Mouse (Mus musculus) CH12.LX (cell line): Measurements from ENCODE around the gene Hist1h2bj. TPM values are rescaled to one million over a fixed set of nuclear protein-coding genes. Genes with fewer than 3 reads are reported as not detected.

Source experiments
- DNase-seq: peaks from one replicate; pipeline ENCODE4 v3.0.0-alpha.2; 2013; ENCODE audit errors: extremely low read depth
- H3K27ac ChIP-seq: 2 replicates; pipeline ENCODE4 v1.5.1; 2012; ENCODE audit warnings: low read depth, mild to moderate bottlenecking, control low read depth, moderate library complexity; ENCODE audit not compliant: insufficient read depth
- H3K27me3 ChIP-seq: replicated peaks from 2 replicates; pipeline ENCODE3; 2012; ENCODE audit warnings: inconsistent platforms
- H3K36me3 ChIP-seq, 2 experiments: replicated peaks in 1 of 2; 2 replicates each; pipeline versions ENCODE3 to v1.6.1; 2012; ENCODE audit warnings: inconsistent platforms in 1 of 2, low read length in 1 of 2, mild to moderate bottlenecking in 1 of 2, mixed read lengths in 1 of 2, moderate library complexity in 1 of 2; ENCODE audit not compliant: control insufficient read depth in 1 of 2, insufficient read depth in 1 of 2
- H3K4me1 ChIP-seq, 2 experiments: 2 replicates each; pipeline ENCODE4 v1.6.1; 2012; ENCODE audit warnings: inconsistent platforms in 1 of 2, moderate library complexity in 1 of 2; ENCODE audit not compliant: insufficient read depth in 2 of 2, control insufficient read depth in 1 of 2
- H3K4me2 ChIP-seq: 2 replicates; pipeline ENCODE4 v1.6.1; 2012; ENCODE audit warnings: low read depth, mild to moderate bottlenecking, control low read depth; ENCODE audit not compliant: poor library complexity, insufficient read depth, severe bottlenecking
- H3K4me3 ChIP-seq, 3 experiments: fragments of 150-350 bp in 1 of 3; sonication (generic) in 1 of 3; replicated peaks in 1 of 3; 2 replicates each; pipeline versions ENCODE3 to v1.5.1; 2011 to 2012; ENCODE audit warnings: low read depth in 2 of 3, low read length in 2 of 3, mild to moderate bottlenecking in 2 of 3, moderate library complexity in 2 of 3, control low read depth in 1 of 3, improper control_type of control experiment in 1 of 3, inconsistent platforms in 1 of 3, mixed read lengths in 1 of 3; ENCODE audit not compliant: poor library complexity in 1 of 3
- H3K79me2 ChIP-seq: replicated peaks from 2 replicates; pipeline ENCODE4 v1.6.1; 2012; ENCODE audit warnings: mild to moderate bottlenecking, moderate library complexity; ENCODE audit not compliant: control insufficient read depth, poor library complexity, insufficient read depth, severe bottlenecking; ENCODE audit errors: extremely low read depth
- H3K9ac ChIP-seq: 2 replicates; pipeline ENCODE4 v1.6.1; 2012; ENCODE audit warnings: low read depth, mild to moderate bottlenecking, control low read depth, moderate library complexity; ENCODE audit not compliant: insufficient read depth
- H3K9me3 ChIP-seq: replicated peaks from 2 replicates; pipeline ENCODE3; 2012; ENCODE audit warnings: low read length, inconsistent platforms, mixed read lengths
- BHLHE40 ChIP-seq: IDR thresholded peaks from 2 replicates; pipeline ENCODE4 v1.6.1; 2011; ENCODE audit warnings: mild to moderate bottlenecking, low read depth, low read length, improper control_type of control experiment
- CHD1 ChIP-seq: IDR thresholded peaks from 2 replicates; pipeline ENCODE4 v1.6.1; 2012; ENCODE audit warnings: low read depth, low read length, improper control_type of control experiment, inconsistent platforms
- CTCF ChIP-seq, 2 experiments: IDR thresholded peaks in 1 of 2; conservative IDR thresholded peaks in 1 of 2; 2 replicates each; pipeline ENCODE4 v1.5.1; 2011 to 2012; ENCODE audit warnings: low read depth in 2 of 2, low read length in 2 of 2, improper control_type of control experiment in 1 of 2, inconsistent platforms in 1 of 2, mild to moderate bottlenecking in 1 of 2, moderate library complexity in 1 of 2
- E2F4 ChIP-seq: IDR thresholded peaks from 2 replicates; pipeline ENCODE4 v1.6.1; 2011; ENCODE audit warnings: low read depth, low read length, improper control_type of control experiment; ENCODE audit not compliant: insufficient replicate concordance
- ELF1 ChIP-seq: IDR thresholded peaks from 2 replicates; pipeline ENCODE4 v1.6.1; 2014; ENCODE audit warnings: low read depth, mild to moderate bottlenecking, inconsistent platforms, low read length, improper control_type of control experiment
- EP300 ChIP-seq: IDR thresholded peaks from 2 replicates; pipeline ENCODE4 v1.6.1; 2011; ENCODE audit warnings: low read length, improper control_type of control experiment
- GABPA ChIP-seq: IDR thresholded peaks from 2 replicates; pipeline ENCODE4 v1.6.1; 2012; ENCODE audit warnings: low read depth, low read length, improper control_type of control experiment, inconsistent platforms; ENCODE audit not compliant: insufficient replicate concordance
- HCFC1 ChIP-seq: IDR thresholded peaks from 2 replicates; pipeline ENCODE4 v1.6.1; 2012; ENCODE audit warnings: low read depth, mild to moderate bottlenecking, inconsistent platforms, low read length, improper control_type of control experiment
- IRF4 ChIP-seq: IDR thresholded peaks from 2 replicates; pipeline ENCODE4 v1.6.1; 2014; ENCODE audit warnings: low read depth, mild to moderate bottlenecking, inconsistent platforms, low read length, improper control_type of control experiment
- JUN ChIP-seq: IDR thresholded peaks from 2 replicates; pipeline ENCODE4 v1.6.1; 2011; ENCODE audit warnings: low read depth, mild to moderate bottlenecking, low read length, improper control_type of control experiment, moderate library complexity; ENCODE audit not compliant: insufficient read depth
- JUND ChIP-seq: conservative IDR thresholded peaks from 2 replicates; pipeline ENCODE4 v1.6.1; 2011; ENCODE audit warnings: low read depth, low read length, improper control_type of control experiment
- KAT2A ChIP-seq: IDR thresholded peaks from 2 replicates; pipeline ENCODE4 v1.6.1; 2012; ENCODE audit warnings: low read length, improper control_type of control experiment, inconsistent platforms; ENCODE audit not compliant: insufficient replicate concordance
- MAFK ChIP-seq: IDR thresholded peaks from 2 replicates; pipeline ENCODE4 v1.6.1; 2011; ENCODE audit warnings: low read length, improper control_type of control experiment; ENCODE audit not compliant: insufficient replicate concordance
- MAX ChIP-seq: IDR thresholded peaks from 2 replicates; pipeline ENCODE4 v1.6.1; 2011; ENCODE audit warnings: low read length, improper control_type of control experiment
- MAZ ChIP-seq: IDR thresholded peaks from 2 replicates; pipeline ENCODE4 v1.6.1; 2012; ENCODE audit warnings: low read depth, mild to moderate bottlenecking, inconsistent platforms, low read length, improper control_type of control experiment, moderate library complexity
- MEF2A ChIP-seq: IDR thresholded peaks from 2 replicates; pipeline ENCODE4 v1.6.1; 2014; ENCODE audit warnings: low read depth, mild to moderate bottlenecking, inconsistent platforms, low read length, improper control_type of control experiment, borderline replicate concordance
- MXI1 ChIP-seq: IDR thresholded peaks from 2 replicates; pipeline ENCODE4 v1.6.1; 2011; ENCODE audit warnings: mild to moderate bottlenecking, low read depth, low read length, improper control_type of control experiment
- NELFE ChIP-seq: IDR thresholded peaks from 2 replicates; pipeline ENCODE4 v1.6.1; 2011; ENCODE audit warnings: low read depth, low read length, improper control_type of control experiment
- PAX5 ChIP-seq: IDR thresholded peaks from 2 replicates; pipeline ENCODE4 v1.6.1; 2012; ENCODE audit warnings: low read length, inconsistent platforms, mixed read lengths
- POLR2A ChIP-seq: IDR thresholded peaks from 2 replicates; pipeline ENCODE4 v1.6.1; 2011; ENCODE audit warnings: low read depth, mild to moderate bottlenecking, improper control_type of control experiment, low read length
- RAD21 ChIP-seq: IDR thresholded peaks from 2 replicates; pipeline ENCODE4 v1.6.1; 2011; ENCODE audit warnings: low read depth, mild to moderate bottlenecking, low read length, improper control_type of control experiment, moderate library complexity
- RCOR1 ChIP-seq: conservative IDR thresholded peaks from 2 replicates; pipeline ENCODE4 v1.6.1; 2012; ENCODE audit warnings: low read depth, mild to moderate bottlenecking, inconsistent platforms, low read length, improper control_type of control experiment
- SMC3 ChIP-seq: IDR thresholded peaks from 2 replicates; pipeline ENCODE4 v1.6.1; 2011; ENCODE audit warnings: low read depth, low read length, improper control_type of control experiment
- TBP ChIP-seq: conservative IDR thresholded peaks from 2 replicates; pipeline ENCODE4 v1.6.1; 2011; ENCODE audit warnings: low read depth, low read length, improper control_type of control experiment
- TCF12 ChIP-seq: IDR thresholded peaks from 2 replicates; pipeline ENCODE4 v1.6.1; 2014; ENCODE audit warnings: low read depth, mild to moderate bottlenecking, inconsistent platforms, low read length, improper control_type of control experiment
- UBTF ChIP-seq: IDR thresholded peaks from 2 replicates; pipeline ENCODE4 v1.6.1; 2012; ENCODE audit warnings: low read depth, mild to moderate bottlenecking, inconsistent platforms, low read length, improper control_type of control experiment, moderate library complexity
- USF2 ChIP-seq: conservative IDR thresholded peaks from 2 replicates; pipeline ENCODE4 v1.6.1; 2011; ENCODE audit warnings: low read depth, low read length, improper control_type of control experiment
- ZC3H11A ChIP-seq: IDR thresholded peaks from 2 replicates; pipeline ENCODE4 v1.6.1; 2012; ENCODE audit warnings: low read depth, mild to moderate bottlenecking, inconsistent platforms, low read length, improper control_type of control experiment
- ZKSCAN1 ChIP-seq: IDR thresholded peaks from 2 replicates; pipeline ENCODE4 v1.6.1; 2012; ENCODE audit warnings: low read depth, inconsistent platforms, low read length, improper control_type of control experiment, borderline replicate concordance
- ZMIZ1 ChIP-seq: IDR thresholded peaks from 2 replicates; pipeline ENCODE4 v1.6.1; 2012; ENCODE audit warnings: low read depth, mild to moderate bottlenecking, inconsistent platforms, low read length, improper control_type of control experiment
- ZNF384 ChIP-seq: IDR thresholded peaks from 2 replicates; pipeline ENCODE4 v1.6.1; 2012; ENCODE audit warnings: low read depth, low read length, improper control_type of control experiment, inconsistent platforms
- dilution Hi-C: fragments of 300-500 bp; cut with MboI; formaldehyde crosslinking; loops from 2 replicates; pipeline ENCODE4 v1.14.3; 2020; ENCODE audit warnings: low sequenced_read_pairs; ENCODE audit not compliant: extremely low pct_unique_long_range_greater_than_20kb, extremely low pct_ligation_motif_present
- in situ Hi-C: fragments of 300-500 bp; cut with MboI; formaldehyde crosslinking; loops from 3 replicates; pipeline ENCODE4 v1.14.3; 2019; ENCODE audit warnings: low sequenced_read_pairs, low pct_ligation_motif_present, low pct_unique_long_range_greater_than_20kb, mixed read lengths
- polyA plus RNA-seq: library from polyadenylated mRNA; unstranded; fragments of >175 nt; gene quantifications from 2 replicates; pipeline ENCODE4 v1.2.1, GENCODE M21; 2012; ENCODE audit warnings: low read depth; ENCODE audit not compliant: insufficient read length
- total RNA-seq, 2 experiments: library from RNA; depleted of rRNA; stranded (reverse); fragments of 300-350 nt in 1 of 2; fragments of >200 nt in 1 of 2; gene quantifications; 2 replicates each; pipeline ENCODE4 v1.2.3; 2012 to 2014

The Hist1h2bj gene
- total and polyA plus RNA-seq, 3 experiments, result 2.5 to 1,790 (median 23.8) TPM

DNA sequence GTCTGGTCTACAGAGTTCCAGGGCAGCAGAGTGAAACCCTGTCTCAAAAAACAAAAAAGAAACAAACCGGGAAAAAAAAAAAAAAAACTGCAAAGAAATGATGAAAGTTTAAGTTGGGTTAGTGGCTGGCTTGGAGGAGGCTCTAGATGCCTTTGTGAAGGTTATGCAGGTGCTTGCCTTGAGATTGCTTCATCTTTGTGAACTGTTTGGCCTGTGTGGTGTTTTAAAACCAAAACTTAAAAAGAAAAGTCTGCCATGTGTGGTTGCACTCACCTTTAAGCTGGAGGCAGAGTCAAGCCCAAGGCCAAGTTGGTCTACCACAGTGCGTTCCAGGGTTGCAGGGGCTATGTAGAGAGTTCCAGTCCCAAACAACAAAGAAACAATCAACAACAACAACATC is 6.0 kb downstream of the Hist1h2bj start:
- in situ Hi-C loops (loop anchor here (10.0 to 25.0 kb wide), 2 partner anchors 1376 to 1713 kb away; partner anchors contain the start of genes Abt1, Hist1h1a, Hist1h2ab and Hist1h3a), dilution Hi-C loops (no loop called here)
- no peak overlapping the region for H3K9ac ChIP-seq
- no peaks in the 10 kb centered on the region for H3K36me3 ChIP-seq
- H3K9me3 ChIP-seq, result no peaks in the 10 kb centered on the region
- no peak overlapping the region for H3K4me2 ChIP-seq
- no peaks in the 10 kb centered on the region for H3K79me2 ChIP-seq
- no peaks in the 10 kb centered on the region for H3K27me3 ChIP-seq
- no peak for DNase-seq
- no peak overlapping the region for H3K27ac ChIP-seq
- peaks cover 0 to 60% of the 10 kb centered on the region in 2 experiments; a peak in 3 of 4 replicates for H3K4me1 ChIP-seq
- H3K4me3 ChIP-seq, result no peak overlapping the region
- TF ChIP-seq NELFE, result no peak
- TF ChIP-seq ZNF384, result no peak

DNA sequence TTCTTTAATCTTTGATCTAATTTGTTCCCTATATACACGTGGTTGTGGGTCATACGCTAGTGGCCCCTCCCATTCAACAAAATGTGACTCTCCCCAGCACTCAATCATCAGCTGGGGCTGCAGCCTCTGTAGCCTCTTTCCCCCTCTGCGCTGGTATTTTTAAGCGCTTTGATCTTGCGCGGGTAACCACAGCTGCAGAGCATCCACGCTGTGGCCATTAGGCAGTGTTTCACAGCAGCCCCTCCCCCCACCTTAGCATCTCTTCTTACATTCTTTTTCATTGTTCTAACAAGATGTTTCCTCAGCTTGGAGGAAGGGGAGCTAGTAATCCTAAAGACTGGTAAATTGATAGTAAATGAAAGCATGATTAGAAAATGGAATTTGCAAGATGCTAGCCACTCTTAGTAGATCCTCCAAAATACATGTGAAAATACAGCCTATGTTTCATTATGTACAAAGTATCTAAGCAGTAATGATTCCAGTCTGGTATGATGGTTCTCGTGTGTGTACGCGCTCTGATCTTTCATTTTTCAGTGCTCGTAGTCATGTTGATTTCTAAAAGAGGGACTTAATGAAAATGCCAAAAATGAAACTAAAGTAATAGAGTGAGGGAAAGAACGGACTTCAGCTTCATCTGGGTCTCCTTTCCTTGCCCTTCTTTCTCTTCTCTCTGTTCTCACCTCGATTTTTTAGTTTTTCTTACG is 6.9 kb downstream of the Hist1h2bj start:
- in situ Hi-C loops (loop anchor here (10.0 to 25.0 kb wide), 2 partner anchors 1375 to 1712 kb away; partner anchors contain the start of genes Abt1, Hist1h1a, Hist1h2ab and Hist1h3a), dilution Hi-C loops (no loop called here)
- H3K4me3 ChIP-seq, result peak overlapping the region; percentile 60 to 78 (median 64)
- no peaks in the 10 kb centered on the region for H3K9me3 ChIP-seq
- H3K9ac ChIP-seq, result peak overlapping the region; percentile 90
- no peaks in the 10 kb centered on the region for H3K27me3 ChIP-seq
- DNase-seq, result peak; percentile 91
- peak overlapping the region; percentile 86 for H3K27ac ChIP-seq
- no peaks in the 10 kb centered on the region for H3K36me3 ChIP-seq
- peaks cover 0 to 53% of the 10 kb centered on the region in 2 experiments; a peak in 3 of 4 replicates for H3K4me1 ChIP-seq
- no peaks in the 10 kb centered on the region for H3K79me2 ChIP-seq
- peak overlapping the region; percentile 63 for H3K4me2 ChIP-seq
- no peak for TF ChIP-seq KAT2A
- TF ChIP-seq ZC3H11A, result no peak
- no peak for TF ChIP-seq JUN
- TF ChIP-seq HCFC1, result no peak
- no peak for TF ChIP-seq GABPA
- TF ChIP-seq RAD21, result no peak
- TF ChIP-seq ELF1, result no peak
- TF ChIP-seq NELFE, result no peak
- no peak for TF ChIP-seq MAFK
- no peak for TF ChIP-seq ZNF384
- TF ChIP-seq SMC3, result no peak
- TF ChIP-seq ZKSCAN1, result no peak
- TF ChIP-seq MAX, result peak; percentile 67
- peak; percentile 20; the same call in 1 of the 2 replicates for TF ChIP-seq E2F4
- no peak for TF ChIP-seq IRF4
- no peak for TF ChIP-seq MEF2A
- no peak for TF ChIP-seq JUND
- TF ChIP-seq CHD1, result peak; percentile 20; the same call in 1 of the 2 replicates
- TF ChIP-seq TCF12, result peak; percentile 69
- no peak for TF ChIP-seq CTCF (conservative IDR thresholded peaks at IDR 0.05 in 1 of 2, IDR thresholded peaks at IDR 0.05 in 1 of 2; ENCODE audit: low read depth in 2 of 2, low read length in 2 of 2)
- 0 out of 2 replicates have a peak, but pooled peaks have one; percentile 48 for TF ChIP-seq MXI1
- peak; percentile 56 for TF ChIP-seq POLR2A
- TF ChIP-seq EP300, result no peak; the same call in 1 of the 2 replicates
- peak; percentile 41 for TF ChIP-seq MAZ
- no peak for TF ChIP-seq PAX5
- no peak for TF ChIP-seq USF2
- no peak for TF ChIP-seq UBTF
- no peak for TF ChIP-seq ZMIZ1
- peak; percentile 54; the same call in 1 of the 2 replicates for TF ChIP-seq BHLHE40
- TF ChIP-seq RCOR1, result no peak
- peak; percentile 55; the same call in 1 of the 2 replicates for TF ChIP-seq TBP
